Mouse (Mus musculus): Measurements from ENCODE around the gene Abhd11. TPM values are rescaled to one million over a fixed set of nuclear protein-coding genes. Genes with fewer than 3 reads are reported as not detected.
A peak's percentile ranks its signal among the peaks of the same experiment; 100 is the strongest.
"Not testable (repeated sequence)": the region's sequence is repeated elsewhere in the genome, so short reads cannot be mapped to it uniquely, and the experiment has no call there.

Gene Abhd11
- total RNA-seq (2021), result 10 to 100 TPM; 51.6 to 57.0 TPM
- long read RNA-seq, experiment 1, transcript Abhd11-202 (6 exons, 972 nt), result minor isoform, 5 of 96 reads
- long read RNA-seq, experiment 1, transcript Abhd11-206 (5 exons, 1,473 nt), result minor isoform, 8 of 96 reads
- long read RNA-seq, experiment 1, transcript Abhd11-201 (6 exons, 1,493 nt), result major isoform, 75 of 96 reads
- long read RNA-seq, experiment 1, partial matches to known transcripts, result 1 of 96 reads
- long read RNA-seq, experiment 1, other reads (novel, unspliced or antisense), result 7 of 96 reads
- long read RNA-seq, experiment 2, transcript Abhd11-201 (6 exons, 1,493 nt), result major isoform, 95 of 117 reads
- long read RNA-seq, experiment 2, transcript Abhd11-206 (5 exons, 1,473 nt), result minor isoform, 15 of 117 reads
- long read RNA-seq, experiment 2, partial matches to known transcripts, result 0 of 117 reads
- long read RNA-seq, experiment 2, other reads (novel, unspliced or antisense), result 7 of 117 reads

- intact Hi-C loops (cut with DNase I), result no loop called here
Measured at GRCm38 (mm10) chr5:135008671-135009589, at the start of gene Abhd11. TSS of gene Abhd11 (plus strand) at chr5:135009152.

GRCm38 (mm10) chr5:134960430-134960829, 48.5 kb upstream of the Abhd11 start:
- no peak for DNase-seq
- intact Hi-C loops (cut with DNase I), result loop anchor here (2.0 kb wide), 1 partner anchor 28 kb away; the partner anchor contains the start of gene Mettl27

More at GRCm38 (mm10) chr5:135008671-135009589, at the start of gene Abhd11:
- peak; percentile 95 to 98 for DNase-seq

- intact Hi-C loops (cut with DNase I), result loop anchor here (1.0 to 2.0 kb wide), 2 partner anchors 29 to 55 kb away; partner anchors contain the start of genes Mettl27 and Tmem270
- no peak for DNase-seq
Measured at GRCm38 (mm10) chr5:134961519-134961918, 47.4 kb upstream of the Abhd11 start.

- intact Hi-C loops (cut with DNase I), result no loop called here
- DNase-seq, result no peak
Measured at GRCm38 (mm10) chr5:134963546-134963945, 45.4 kb upstream of the Abhd11 start.

- intact Hi-C loops (cut with DNase I), result loop anchor here (1.0 to 5.0 kb wide), 2 partner anchors 57 to 217 kb away; partner anchors contain the start of gene Eln
- DNase-seq, result not testable (repeated sequence)
Measured at GRCm38 (mm10) chr5:134964655-134965054, 44.3 kb upstream of the Abhd11 start.

- DNase-seq, result peak in 1 of 2 experiments; percentile 64
- intact Hi-C loops (cut with DNase I), result loop anchor here (1.0 to 5.0 kb wide), 2 partner anchors 58 to 218 kb away; partner anchors contain the start of gene Eln
Measured at GRCm38 (mm10) chr5:134965473-134965851, 43.5 kb upstream of the Abhd11 start.

- peak in 1 of 2 experiments; percentile 21 for DNase-seq
- intact Hi-C loops (cut with DNase I), result loop anchor here (1.0 to 5.0 kb wide), 2 partner anchors 59 to 219 kb away; partner anchors contain the start of gene Eln
Measured at GRCm38 (mm10) chr5:134965852-134966821, 42.8 kb upstream of the Abhd11 start.

- intact Hi-C loops (cut with DNase I), result loop anchor here (5.0 kb wide), 1 partner anchor 220 kb away; the partner anchor contains the start of gene Eln
- no peak for DNase-seq
Measured at GRCm38 (mm10) chr5:134967164-134967944, 41.6 kb upstream of the Abhd11 start.

GRCm38 (mm10) chr5:134970671-134971070, 38.3 kb upstream of the Abhd11 start:
- DNase-seq, result no peak
- intact Hi-C loops (cut with DNase I), result no loop called here

GRCm38 (mm10) chr5:134973081-134973480, 35.9 kb upstream of the Abhd11 start:
- intact Hi-C loops (cut with DNase I), result no loop called here
- no peak for DNase-seq

GRCm38 (mm10) chr5:134973526-134973925, 35.4 kb upstream of the Abhd11 start:
- intact Hi-C loops (cut with DNase I), result no loop called here
- DNase-seq, result no peak

GRCm38 (mm10) chr5:134974294-134974693, 34.7 kb upstream of the Abhd11 start:
- no peak for DNase-seq
- intact Hi-C loops (cut with DNase I), result no loop called here

GRCm38 (mm10) chr5:134974921-134975320, 34.0 kb upstream of the Abhd11 start:
- intact Hi-C loops (cut with DNase I), result no loop called here
- no peak for DNase-seq

GRCm38 (mm10) chr5:134976164-134976563, 32.8 kb upstream of the Abhd11 start:
- intact Hi-C loops (cut with DNase I), result no loop called here
- DNase-seq, result no peak

- intact Hi-C loops (cut with DNase I), result no loop called here
- no peak for DNase-seq
Measured at GRCm38 (mm10) chr5:134976577-134977250, 32.2 kb upstream of the Abhd11 start.

- DNase-seq, result no peak
- intact Hi-C loops (cut with DNase I), result no loop called here
Measured at GRCm38 (mm10) chr5:134977837-134978236, 31.1 kb upstream of the Abhd11 start.

- intact Hi-C loops (cut with DNase I), result no loop called here
- no peak for DNase-seq
Measured at GRCm38 (mm10) chr5:134981149-134981548, 27.8 kb upstream of the Abhd11 start.

GRCm38 (mm10) chr5:134983111-134983510, 25.8 kb upstream of the Abhd11 start:
- intact Hi-C loops (cut with DNase I), result no loop called here
- no peak for DNase-seq
